Mouse (Mus musculus): ENCODE measurements around the gene Rapgef1.
A peak's percentile ranks its signal among the peaks of the same experiment; 100 is the strongest.
"Not testable (repeated sequence)": the region's sequence is repeated elsewhere in the genome, so short reads cannot be mapped to it uniquely, and the experiment has no call there.

Gene Rapgef1

GRCm38 (mm10) chr2:29739368-29739767, 119.8 kb downstream of the Rapgef1 start:
- DNase-seq (ENCODE audit: low spot score in 2 of 2), result no peak

GRCm38 (mm10) chr2:29741207-29741606, 121.7 kb downstream of the Rapgef1 start:
- DNase-seq (ENCODE audit: low spot score in 2 of 2), result no peak

- no peak for DNase-seq (ENCODE audit: low spot score in 2 of 2)
These were observed 124.7 kb downstream of the Rapgef1 start for GRCm38 (mm10) chr2:29744256-29744655.

GRCm38 (mm10) chr2:29747188-29747782, 127.8 kb downstream of the Rapgef1 start:
- DNase-seq (ENCODE audit: low spot score in 2 of 2), result no peak

GRCm38 (mm10) chr2:29747852-29748251, 128.3 kb downstream of the Rapgef1 start:
- no peak for DNase-seq (ENCODE audit: low spot score in 2 of 2)

- DNase-seq (ENCODE audit: low spot score in 2 of 2), result no peak
These were observed 129.0 kb downstream of the Rapgef1 start for GRCm38 (mm10) chr2:29748499-29748898.

GRCm38 (mm10) chr2:29751497-29751896, 132.0 kb downstream of the Rapgef1 start, which contains the start of gene Gm13420:
TSS of gene Gm13420 (minus strand) at chr2:29751685.
- no peak for DNase-seq (ENCODE audit: low spot score in 2 of 2)

- DNase-seq (ENCODE audit: low spot score in 2 of 2), result no peak
These were observed 132.9 kb downstream of the Rapgef1 start for GRCm38 (mm10) chr2:29752397-29752796.

- no peak for DNase-seq (ENCODE audit: low spot score in 2 of 2)
These were observed 136.2 kb downstream of the Rapgef1 start for GRCm38 (mm10) chr2:29755693-29756092.

- peak; percentile 59 to 67 for DNase-seq (ENCODE audit: low spot score in 2 of 2)
These were observed 145.3 kb downstream of the Rapgef1 start for GRCm38 (mm10) chr2:29764831-29765230.

GRCm38 (mm10) chr2:29767976-29768709, 148.6 kb downstream of the Rapgef1 start:
- DNase-seq (ENCODE audit: low spot score in 2 of 2), result no peak

- no peak for DNase-seq (ENCODE audit: low spot score in 2 of 2)
These were observed 149.4 kb downstream of the Rapgef1 start for GRCm38 (mm10) chr2:29768901-29769300.

- no peak for DNase-seq (ENCODE audit: low spot score in 2 of 2)
These were observed 150.6 kb downstream of the Rapgef1 start for GRCm38 (mm10) chr2:29770162-29770561.

- no peak for DNase-seq (ENCODE audit: low spot score in 2 of 2)
These were observed 152.3 kb downstream of the Rapgef1 start for GRCm38 (mm10) chr2:29771611-29772461.

- no peak for DNase-seq (ENCODE audit: low spot score in 2 of 2)
These were observed 153.8 kb downstream of the Rapgef1 start for GRCm38 (mm10) chr2:29773323-29773722.

GRCm38 (mm10) chr2:29781256-29781655, 161.7 kb downstream of the Rapgef1 start:
- not testable (repeated sequence) for DNase-seq (ENCODE audit: low spot score in 2 of 2)

GRCm38 (mm10) chr2:29784290-29784689, 164.8 kb downstream of the Rapgef1 start:
- DNase-seq (ENCODE audit: low spot score in 2 of 2), result no peak

- peak; percentile 88 to 95 for DNase-seq (ENCODE audit: low spot score in 2 of 2)
These were observed 167.8 kb downstream of the Rapgef1 start, which contains the start of gene Coq4 for GRCm38 (mm10) chr2:29787104-29787917. TSS of gene Coq4 (plus strand) at chr2:29787493.

- peak; percentile 90 to 93 for DNase-seq (ENCODE audit: low spot score in 2 of 2)
These were observed 168.6 kb downstream of the Rapgef1 start, which contains the start of gene Trub2 for GRCm38 (mm10) chr2:29787937-29788681. TSS of gene Trub2 (minus strand) at chr2:29788502.
